Mouse (Mus musculus): ENCODE results near the gene Nfkb2. TPM values are rescaled to one million over a fixed set of nuclear protein-coding genes. Genes with fewer than 3 reads are reported as not detected.

Nfkb2 gene
- polyA plus RNA-seq, 1 experiment: 4.2 TPM

- WGBS: 51% methylated on average over 12 of the region's 12 CpGs
- H3K27ac ChIP-seq (ENCODE audit: insufficient read depth, low read length): no peak overlapping the region
- peaks cover 32% of the 10 kb centered on the region for H3K4me1 ChIP-seq (ENCODE audit: control insufficient read depth, insufficient read depth, low read length)
- TF ChIP-seq CTCF (IDR thresholded peaks at IDR 0.05; ENCODE audit: borderline replicate concordance, insufficient read depth, low read depth, low read length): no peak
- TF ChIP-seq POLR2A (IDR thresholded peaks at IDR 0.05; ENCODE audit: borderline replicate concordance, insufficient read depth, low read length): no peak
- no peak overlapping the region for H3K4me3 ChIP-seq (replicated peaks; ENCODE audit: insufficient read depth, low read depth, low read length)
- H3K27me3 ChIP-seq (ENCODE audit: control insufficient read depth, insufficient read depth, low read length): no peaks in the 10 kb centered on the region
- DNase-seq: peak in 1 of 2 experiments; percentile 8
Observed at GRCm38 (mm10) chr19:46315752-46316610, 11.9 kb downstream of the Nfkb2 start.

DNA sequence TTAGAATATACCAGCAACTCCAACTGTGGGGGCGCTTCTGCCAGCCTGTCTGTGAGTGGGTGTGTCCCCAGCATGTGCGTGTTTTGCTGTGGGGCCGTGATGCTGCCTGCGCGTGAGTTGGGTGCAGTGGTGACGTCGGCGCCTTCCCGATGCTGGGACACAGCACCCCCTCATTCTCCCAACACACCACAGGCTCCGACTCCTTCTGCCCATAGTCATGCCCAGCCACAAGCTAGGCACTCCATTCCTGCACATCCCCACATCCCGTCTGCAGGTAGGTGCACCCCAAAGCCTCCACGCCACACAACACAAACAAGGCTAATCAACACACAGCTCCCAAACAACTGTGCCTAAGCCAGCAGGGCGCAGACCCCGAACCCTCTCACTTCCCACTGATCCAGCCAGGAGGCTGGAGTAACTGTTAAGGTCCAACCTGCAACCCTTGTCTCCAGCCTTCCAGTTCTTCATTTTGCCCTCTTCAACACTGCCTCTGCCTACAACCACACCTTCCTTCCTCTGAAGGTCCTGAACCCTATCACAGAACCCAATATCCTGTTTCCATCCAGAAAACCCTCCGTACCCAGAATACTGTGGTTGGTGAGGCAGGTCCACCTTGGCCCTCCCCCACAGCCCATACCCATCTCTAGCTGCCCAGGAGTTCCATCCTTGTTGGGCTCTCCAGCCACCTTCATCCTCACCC, 12.9 kb downstream of the Nfkb2 start:
- Histone ChIP-seq H3K4me3 (replicated peaks; ENCODE audit: insufficient read depth, low read depth, low read length) (peak overlapping the region; percentile 60), H3K27ac (ENCODE audit: insufficient read depth, low read length) (peak overlapping the region; percentile 8; the same call in 1 of the 2 replicates), H3K27me3 (ENCODE audit: control insufficient read depth, insufficient read depth, low read length) (no peaks in the 10 kb centered on the region), H3K4me1 (ENCODE audit: control insufficient read depth, insufficient read depth, low read length) (peaks cover 40% of the 10 kb centered on the region)
- WGBS: 55% methylated on average over 15 of the region's 15 CpGs
- DNase-seq: peak; percentile 23 to 26
- TF ChIP-seq POLR2A (IDR thresholded peaks at IDR 0.05; ENCODE audit: borderline replicate concordance, insufficient read depth, low read length) (no peak), CTCF (IDR thresholded peaks at IDR 0.05; ENCODE audit: borderline replicate concordance, insufficient read depth, low read depth, low read length) (no peak)

- Histone ChIP-seq H3K4me1 (ENCODE audit: control insufficient read depth, insufficient read depth, low read length) (peaks cover 45% of the 10 kb centered on the region), H3K27ac (ENCODE audit: insufficient read depth, low read length) (peak overlapping the region; percentile 8; the same call in 1 of the 2 replicates), H3K4me3 (replicated peaks; ENCODE audit: insufficient read depth, low read depth, low read length) (peak overlapping the region; percentile 60), H3K27me3 (ENCODE audit: control insufficient read depth, insufficient read depth, low read length) (no peaks in the 10 kb centered on the region)
- TF ChIP-seq CTCF (IDR thresholded peaks at IDR 0.05; ENCODE audit: borderline replicate concordance, insufficient read depth, low read depth, low read length) (no peak), POLR2A (IDR thresholded peaks at IDR 0.05; ENCODE audit: borderline replicate concordance, insufficient read depth, low read length) (no peak)
- under 1% methylated on average over 48 of the region's 48 CpGs for WGBS
- peak; percentile 14 to 35 for DNase-seq
Observed at GRCm38 (mm10) chr19:46317546-46317885, 13.4 kb downstream of the Nfkb2 start.

DNA sequence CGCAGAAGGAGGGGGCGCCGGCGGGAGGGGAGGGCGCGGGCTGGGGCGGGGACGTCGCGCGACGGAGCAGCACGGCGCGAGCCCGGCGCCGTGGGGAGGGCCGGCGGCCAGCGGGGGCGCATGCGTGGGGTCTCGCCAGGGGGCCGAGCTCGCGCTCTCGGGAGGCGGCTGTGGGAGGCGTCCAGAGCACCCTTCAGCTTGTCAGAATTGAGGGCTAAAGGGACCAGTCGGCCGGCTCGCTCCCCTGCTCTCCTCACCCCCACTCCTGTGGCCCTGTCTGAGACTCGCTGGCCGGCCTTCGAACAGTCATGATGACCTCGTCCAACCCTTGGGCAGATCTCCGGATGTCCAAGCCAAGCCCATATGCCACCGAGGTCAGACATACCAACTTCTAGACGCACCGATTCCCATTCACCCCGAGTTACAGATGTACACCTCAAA, 13.9 kb downstream of the Nfkb2 start:
- TF ChIP-seq POLR2A (IDR thresholded peaks at IDR 0.05; ENCODE audit: borderline replicate concordance, insufficient read depth, low read length): no peak
- no peak for TF ChIP-seq CTCF (IDR thresholded peaks at IDR 0.05; ENCODE audit: borderline replicate concordance, insufficient read depth, low read depth, low read length)
- peak overlapping the region; percentile 15 for H3K4me3 ChIP-seq (replicated peaks; ENCODE audit: insufficient read depth, low read depth, low read length)
- 1% methylated on average over 34 of the region's 42 CpGs for WGBS
- H3K27me3 ChIP-seq (ENCODE audit: control insufficient read depth, insufficient read depth, low read length): no peaks in the 10 kb centered on the region
- H3K4me1 ChIP-seq (ENCODE audit: control insufficient read depth, insufficient read depth, low read length): peaks cover 51% of the 10 kb centered on the region
- no peak overlapping the region; the same call in 1 of the 2 replicates for H3K27ac ChIP-seq (ENCODE audit: insufficient read depth, low read length)
- DNase-seq: peak; percentile 50 to 53

DNA sequence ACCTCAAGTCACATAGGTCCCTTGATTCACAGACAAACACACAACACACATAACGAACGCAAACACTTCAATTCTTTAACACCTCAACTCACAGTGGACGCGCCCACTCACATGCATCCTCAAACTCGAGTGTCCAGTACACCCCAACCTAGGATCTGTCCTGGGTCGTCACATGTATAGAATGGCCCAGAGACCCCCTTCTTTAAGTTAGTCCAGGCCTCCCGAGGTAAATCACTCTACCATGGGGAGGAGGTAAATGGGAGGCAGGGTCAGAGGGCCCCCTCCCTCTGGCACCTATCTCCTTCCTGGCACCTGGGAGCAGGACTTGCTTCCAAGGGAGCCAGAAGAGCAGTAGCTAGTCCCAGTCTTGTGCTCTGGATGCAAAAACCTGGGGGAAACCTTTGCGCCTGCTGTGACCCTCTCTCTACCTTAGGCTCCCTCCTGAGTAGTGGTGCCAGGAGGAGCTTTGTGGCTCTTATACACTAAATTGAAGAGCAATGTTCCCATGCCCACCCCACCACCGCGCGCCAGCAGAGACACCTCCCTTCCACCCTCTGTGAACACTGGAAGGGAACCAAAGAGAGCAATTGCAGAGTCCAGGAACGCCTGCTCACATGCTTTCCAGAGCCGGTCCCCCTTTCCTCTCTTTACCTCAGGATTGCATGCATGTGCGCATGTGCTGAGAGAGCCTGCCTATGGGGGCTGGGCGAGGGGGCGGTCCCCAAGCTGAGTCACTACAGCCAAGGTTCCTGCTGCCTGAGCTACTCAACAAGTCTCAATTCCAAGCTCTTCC, 14.7 kb downstream of the Nfkb2 start:
- 24% methylated on average over 16 of the region's 16 CpGs for WGBS
- Histone ChIP-seq H3K4me3 (replicated peaks; ENCODE audit: insufficient read depth, low read depth, low read length) (peak overlapping the region; percentile 15), H3K27me3 (ENCODE audit: control insufficient read depth, insufficient read depth, low read length) (no peaks in the 10 kb centered on the region), H3K4me1 (ENCODE audit: control insufficient read depth, insufficient read depth, low read length) (peaks cover 54% of the 10 kb centered on the region), H3K27ac (ENCODE audit: insufficient read depth, low read length) (no peak overlapping the region)
- TF ChIP-seq POLR2A (IDR thresholded peaks at IDR 0.05; ENCODE audit: borderline replicate concordance, insufficient read depth, low read length) (no peak), CTCF (IDR thresholded peaks at IDR 0.05; ENCODE audit: borderline replicate concordance, insufficient read depth, low read depth, low read length) (no peak)
- DNase-seq: peak; percentile 67 to 77

DNA sequence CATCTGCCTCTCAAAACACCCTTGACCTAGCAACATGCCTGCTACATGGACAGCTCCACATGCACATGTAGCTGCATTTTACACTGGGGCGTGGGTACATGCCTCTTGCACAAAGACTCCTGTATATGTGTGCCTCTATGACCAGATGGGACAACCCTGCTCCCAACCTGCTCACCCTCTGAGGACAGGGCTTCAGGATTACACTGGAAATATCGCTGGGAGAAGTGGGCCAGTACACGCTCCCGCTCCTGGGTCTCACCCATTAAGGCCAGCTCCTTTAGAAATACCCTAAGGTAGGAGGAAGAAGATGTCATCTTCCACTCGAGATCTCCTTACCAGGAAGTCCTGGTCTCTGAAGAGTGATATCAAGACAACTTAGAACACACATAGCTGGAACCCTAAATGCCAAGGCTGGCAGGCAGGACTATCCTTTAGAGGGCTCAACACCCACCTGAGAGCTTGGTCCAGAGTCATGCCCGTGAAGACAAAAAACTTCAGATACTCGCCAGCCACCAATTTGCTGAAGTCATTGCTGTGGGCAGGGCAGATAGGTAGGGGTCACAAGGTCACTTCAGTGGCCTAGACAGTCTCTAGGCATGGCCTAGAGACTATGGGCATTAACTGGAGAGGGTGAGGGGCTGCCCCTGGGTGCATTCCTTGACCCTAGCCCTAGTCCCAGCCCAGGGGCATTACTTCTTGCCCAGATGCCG, 16.1 kb downstream of the Nfkb2 start:
- TF ChIP-seq POLR2A (IDR thresholded peaks at IDR 0.05; ENCODE audit: borderline replicate concordance, insufficient read depth, low read length) (no peak), CTCF (IDR thresholded peaks at IDR 0.05; ENCODE audit: borderline replicate concordance, insufficient read depth, low read depth, low read length) (no peak)
- Histone ChIP-seq H3K4me1 (ENCODE audit: control insufficient read depth, insufficient read depth, low read length) (peaks cover 61% of the 10 kb centered on the region), H3K4me3 (replicated peaks; ENCODE audit: insufficient read depth, low read depth, low read length) (no peak overlapping the region), H3K27me3 (ENCODE audit: control insufficient read depth, insufficient read depth, low read length) (no peaks in the 10 kb centered on the region), H3K27ac (ENCODE audit: insufficient read depth, low read length) (peak overlapping the region; percentile 73)
- DNase-seq: peak; percentile 29 to 36
- WGBS: 82% methylated on average over 8 of the region's 8 CpGs
